ENCODE assay signal across 8 mouse cellular contexts in the genomic region with DNA sequence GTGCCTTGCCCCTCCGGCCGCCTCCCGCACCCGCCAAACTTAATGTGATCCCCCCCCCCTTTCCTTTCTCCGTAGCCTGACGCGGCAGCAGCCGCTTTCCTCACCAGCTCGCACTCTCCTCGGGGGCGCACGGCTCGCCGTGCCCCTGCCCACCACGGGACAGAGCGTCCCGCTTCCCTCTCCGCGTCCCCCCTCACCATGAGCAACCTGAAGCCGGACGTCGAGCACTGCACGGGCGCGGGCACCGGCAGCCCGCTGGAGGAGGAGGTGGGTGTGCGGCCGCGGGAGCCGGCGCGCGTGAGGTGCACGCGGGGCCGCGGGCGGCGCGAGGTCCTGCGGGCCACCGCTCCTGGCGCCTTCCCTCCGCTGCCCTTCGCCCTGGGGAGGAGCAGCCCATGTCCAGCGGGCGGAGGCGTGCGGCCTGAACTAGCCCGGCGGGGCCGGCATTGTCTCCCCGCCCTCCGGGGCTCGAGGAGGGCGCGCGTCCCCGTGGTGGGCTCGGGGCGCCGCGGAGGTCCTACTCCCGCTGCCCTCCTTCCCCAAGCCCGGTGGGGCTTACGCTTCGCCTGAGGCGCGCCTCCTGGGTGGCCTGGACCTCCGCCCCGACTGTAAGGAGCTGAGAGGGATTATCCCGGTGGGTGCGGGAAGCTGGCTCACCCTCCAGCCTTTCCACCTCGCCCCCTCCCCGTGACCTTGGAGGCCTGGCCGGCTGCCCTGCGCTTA. TPM values are rescaled to one million over a fixed set of nuclear protein-coding genes. Genes with fewer than 3 reads are reported as not detected.
DNase-seq lines count a peak whose midpoint lies in the region; ATAC-seq and TF ChIP-seq lines count a peak whose summit lies in the region.

No protein-coding gene starts in this region.

- TF ChIP-seq CTCF in bone marrow macrophage, adult 2 months (IDR thresholded peaks at IDR 0.05; ENCODE audit: low read depth, low read length): no peak
- no peak for TF ChIP-seq CTCF in heart, adult 2 months (IDR thresholded peaks at IDR 0.05)
- TF ChIP-seq CTCF in kidney, adult 2 months (conservative IDR thresholded peaks at IDR 0.05; ENCODE audit: insufficient read depth, insufficient read length, low read depth, low read length): no peak
- TF ChIP-seq CTCF in small intestine, adult 2 months (IDR thresholded peaks at IDR 0.05; ENCODE audit: extremely low read depth, insufficient read length, insufficient replicate concordance, low read depth, low read length): no peak

- H3K4me3 ChIP-seq in bone marrow macrophage, adult 2 months (ENCODE audit: insufficient read depth, low read length): peak overlapping the region; percentile 61
- peak overlapping the region; percentile 59 for H3K4me3 ChIP-seq in heart, adult 2 months
- H3K4me3 ChIP-seq in kidney, adult 2 months (ENCODE audit: insufficient read depth, low read depth, low read length): peak overlapping the region; percentile 77
- H3K4me3 ChIP-seq in lung, embryonic 16.5 days (ENCODE audit: low read length): peak overlapping the region; percentile 76
- H3K4me3 ChIP-seq in small intestine, adult 2 months (ENCODE audit: low read depth, low read length): peak overlapping the region; percentile 70

- no peaks in the 10 kb centered on the region for H3K27me3 ChIP-seq in heart, adult 2 months (ENCODE audit: control insufficient read depth, insufficient read depth, low read length)
- H3K27me3 ChIP-seq in kidney, adult 2 months (replicated peaks; ENCODE audit: control insufficient read depth, insufficient read depth, low read length): no peaks in the 10 kb centered on the region
- peaks cover 30% of the 10 kb centered on the region for H3K27me3 ChIP-seq in lung, embryonic 16.5 days (ENCODE audit: control insufficient read depth, insufficient read depth, low read depth, low read length)
- H3K27me3 ChIP-seq in small intestine, adult 2 months (ENCODE audit: control insufficient read depth, insufficient read depth, low read length): peaks cover 39% of the 10 kb centered on the region

- H3K27ac ChIP-seq in bone marrow macrophage, adult 2 months (ENCODE audit: insufficient read depth, low read depth, low read length): no peak overlapping the region
- H3K27ac ChIP-seq in heart, adult 2 months: peak overlapping the region; percentile 78
- H3K27ac ChIP-seq in kidney, adult 2 months (ENCODE audit: insufficient read depth, low read depth, low read length): peak overlapping the region; percentile 90
- peak overlapping the region; percentile 27; the same call in 1 of the 2 replicates for H3K27ac ChIP-seq in lung, embryonic 16.5 days (ENCODE audit: low read length)
- 0 out of 2 replicates have a peak overlapping the region, but pooled peaks have one; percentile 1 for H3K27ac ChIP-seq in small intestine, adult 2 months (ENCODE audit: insufficient read depth, low read depth, low read length)

- H3K4me2 ChIP-seq in lung, embryonic 16.5 days (ENCODE audit: low read depth, low read length): peak overlapping the region; percentile 99

- peak; percentile 66 for ATAC-seq in lung, embryonic 16.5 days (ENCODE audit: low read depth)

- DNase-seq in right cerebral cortex, postnatal 14 days: peak; percentile 7
- no peak for DNase-seq in right cerebral cortex, postnatal 36 days (ENCODE audit: low spot score in 2 of 2)
- DNase-seq in heart, adult 2 months: peak; percentile 57 to 65
- peak; percentile 82 for DNase-seq in kidney, adult 2 months
- DNase-seq in left cerebral cortex, postnatal 25 days (ENCODE audit: low spot score in 2 of 2): no peak

- WGBS in heart, adult 2 months: under 1% methylated on average over 70 of the region's 78 CpGs
- 2% methylated on average over 68 of the region's 78 CpGs for WGBS in kidney, adult 2 months
- under 1% methylated on average over 66 of the region's 78 CpGs for WGBS in lung, embryonic 16.5 days
- 2% methylated on average over 77 of the region's 78 CpGs for WGBS in small intestine, adult 2 months

- no peaks in the 10 kb centered on the region for H3K36me3 ChIP-seq in heart, adult 2 months (ENCODE audit: control insufficient read depth, insufficient read depth, low read length)
- H3K36me3 ChIP-seq in kidney, adult 2 months (ENCODE audit: control insufficient read depth, insufficient read depth, low read length): no peaks in the 10 kb centered on the region
- no peaks in the 10 kb centered on the region for H3K36me3 ChIP-seq in lung, embryonic 16.5 days (ENCODE audit: control insufficient read depth, insufficient read depth, low read length)
- no peaks in the 10 kb centered on the region for H3K36me3 ChIP-seq in small intestine, adult 2 months (ENCODE audit: control insufficient read depth, insufficient read depth, low read length)

- no peak for TF ChIP-seq EP300 in heart, adult 2 months (IDR thresholded peaks at IDR 0.05; ENCODE audit: insufficient read depth, low read depth, low read length)

- no peak for TF ChIP-seq POLR2A in bone marrow macrophage, adult 2 months (IDR thresholded peaks at IDR 0.05; ENCODE audit: borderline replicate concordance, low read depth, low read length)
- TF ChIP-seq POLR2A in heart, adult 2 months (IDR thresholded peaks at IDR 0.05; ENCODE audit: insufficient read depth, low read depth, low read length): no peak
- TF ChIP-seq POLR2A in kidney, adult 2 months (IDR thresholded peaks at IDR 0.05; ENCODE audit: low read depth, low read length): no peak
- no peak for TF ChIP-seq POLR2A in small intestine, adult 2 months (IDR thresholded peaks at IDR 0.05; ENCODE audit: low read depth, low read length)

- H3K4me1 ChIP-seq in bone marrow macrophage, adult 2 months (ENCODE audit: control insufficient read depth, insufficient read depth, low read length): no peaks in the 10 kb centered on the region
- H3K4me1 ChIP-seq in heart, adult 2 months (ENCODE audit: control insufficient read depth, insufficient read depth, low read length): no peaks in the 10 kb centered on the region
- peaks cover 8% of the 10 kb centered on the region; the same call in 1 of the 2 replicates for H3K4me1 ChIP-seq in kidney, adult 2 months (ENCODE audit: control insufficient read depth, insufficient read depth, low read length)
- peaks cover 18% of the 10 kb centered on the region for H3K4me1 ChIP-seq in lung, embryonic 16.5 days (replicated peaks; ENCODE audit: control insufficient read depth, insufficient read depth, low read length)
- H3K4me1 ChIP-seq in small intestine, adult 2 months (ENCODE audit: control insufficient read depth, insufficient read depth, insufficient read length, low read length): peaks cover 2% of the 10 kb centered on the region; the same call in 1 of the 2 replicates

- H3K9me3 ChIP-seq in lung, embryonic 16.5 days (ENCODE audit: control insufficient read depth, low read length): no peaks in the 10 kb centered on the region

- intact Hi-C loops in heart, adult 2 months (cut with DNase I): no loop called here
- intact Hi-C loops in left cerebral cortex, postnatal 25 days (cut with DNase I): no loop called here

- H3K79me2 ChIP-seq in heart, adult 2 months (replicated peaks; ENCODE audit: control insufficient read depth, insufficient read depth, low read length): no peaks in the 10 kb centered on the region

- peak overlapping the region; percentile 87 for H3K9ac ChIP-seq in heart, adult 2 months (ENCODE audit: low read depth, low read length)
- H3K9ac ChIP-seq in lung, embryonic 16.5 days (ENCODE audit: low read length): peak overlapping the region; percentile 73

RNA-seq across cellular contexts. Expression of gene Rbpms2, which starts 1.3 kb away (rescaled TPM):
- polyA plus RNA-seq in bone marrow macrophage, adult 2 months (2012; ENCODE audit: insufficient read depth, insufficient read length, missing spikeins): not detected in 2 replicates
- 10 to 100 TPM; 29.4 to 32.5 TPM for total RNA-seq in heart, adult 2 months (2021)
- polyA plus RNA-seq in heart, adult 2 months (2012; rRNA removed): 102 and 105 TPM in 2 replicates
- 257 and 303 TPM in 2 replicates for polyA plus RNA-seq in kidney, adult 2 months (2012; rRNA removed)
- 10.8 and 14.1 TPM in 2 replicates for polyA plus RNA-seq in lung, embryonic 16.5 days (2015; fragmentation: Nextera tagmentation; extraction: Ambion mirVana)
- 18.4 and 22.5 TPM in 2 replicates for polyA plus RNA-seq in small intestine, adult 2 months (2012; rRNA removed)
- 1 to 10 TPM; 2.2 to 3.2 TPM for total RNA-seq in left cerebral cortex, postnatal 25 days (2021)

RNA-seq across cellular contexts. Expression of gene Oaz2, which starts 37.0 kb away (rescaled TPM):
- 51.5 and 58.1 TPM in 2 replicates for polyA plus RNA-seq in bone marrow macrophage, adult 2 months (2012; ENCODE audit: insufficient read depth, insufficient read length, missing spikeins)
- total RNA-seq in heart, adult 2 months (2021): 100 to 1,000 TPM; 202 to 218 TPM
- polyA plus RNA-seq in heart, adult 2 months (2012; rRNA removed): 154 and 242 TPM in 2 replicates
- 139 and 147 TPM in 2 replicates for polyA plus RNA-seq in kidney, adult 2 months (2012; rRNA removed)
- polyA plus RNA-seq in lung, embryonic 16.5 days (2015; fragmentation: Nextera tagmentation; extraction: Ambion mirVana): 455 and 472 TPM in 2 replicates
- 36.0 and 39.7 TPM in 2 replicates for polyA plus RNA-seq in small intestine, adult 2 months (2012; rRNA removed)
- total RNA-seq in left cerebral cortex, postnatal 25 days (2021): 100 to 1,000 TPM; 231 to 250 TPM

RNA-seq across cellular contexts. Expression of gene Pif1, which starts 43.8 kb away (rescaled TPM):
- polyA plus RNA-seq in bone marrow macrophage, adult 2 months (2012; ENCODE audit: insufficient read depth, insufficient read length, missing spikeins): 3.8 and 4.4 TPM in 2 replicates
- total RNA-seq in heart, adult 2 months (2021): not detected
- polyA plus RNA-seq in heart, adult 2 months (2012; rRNA removed): 0.18 and 0.23 TPM in 2 replicates
- 0.08 and 0.11 TPM in 2 replicates for polyA plus RNA-seq in kidney, adult 2 months (2012; rRNA removed)
- 16.1 and 17.0 TPM in 2 replicates for polyA plus RNA-seq in lung, embryonic 16.5 days (2015; fragmentation: Nextera tagmentation; extraction: Ambion mirVana)
- polyA plus RNA-seq in small intestine, adult 2 months (2012; rRNA removed): 3.8 and 5.0 TPM in 2 replicates
- total RNA-seq in left cerebral cortex, postnatal 25 days (2021): under 1 TPM; 0.27 to 0.46 TPM

RNA-seq across cellular contexts. Expression of gene Plekho2, which starts 51.0 kb away (rescaled TPM):
- polyA plus RNA-seq in bone marrow macrophage, adult 2 months (2012; ENCODE audit: insufficient read depth, insufficient read length, missing spikeins): 193 and 213 TPM in 2 replicates
- 10 to 100 TPM in 1 of 2 experiments, 1 to 10 TPM in 1; 9.9 to 11.1 TPM for total RNA-seq in heart, adult 2 months (2021)
- 16.5 and 18.8 TPM in 2 replicates for polyA plus RNA-seq in heart, adult 2 months (2012; rRNA removed)
- 9.8 and 10.4 TPM in 2 replicates for polyA plus RNA-seq in kidney, adult 2 months (2012; rRNA removed)
- polyA plus RNA-seq in lung, embryonic 16.5 days (2015; fragmentation: Nextera tagmentation; extraction: Ambion mirVana): 23.6 and 24.4 TPM in 2 replicates
- polyA plus RNA-seq in small intestine, adult 2 months (2012; rRNA removed): 6.3 and 9.7 TPM in 2 replicates
- 10 to 100 TPM; 13.3 to 17.0 TPM for total RNA-seq in left cerebral cortex, postnatal 25 days (2021)

Comparison
In these comparisons a context has a peak if more than half of its experiments do, and no peak if none do; other contexts are left out.
1. DNase-seq: peak in right cerebral cortex, postnatal 14 days (single experiment), heart, adult 2 months (2 of 2) and kidney, adult 2 months (single experiment); none in right cerebral cortex, postnatal 36 days (0 of 2) and left cerebral cortex, postnatal 25 days (0 of 2).
2. Peak in every context shown above with its lines, with median percentiles within 50 percentile points of each other: H3K4me3 ChIP-seq.